Mouse (Mus musculus) heart, postnatal 4 days (tissue): Measurements from ENCODE around the gene Tbx5. TPM values are rescaled to one million over a fixed set of nuclear protein-coding genes. Genes with fewer than 3 reads are reported as not detected.

ENCODE experiments used
- DNase-seq: peaks from one replicate; pipeline ENCODE4 v3.0.0; 2021
- total RNA-seq, 2 experiments: library from RNA; stranded (reverse); gene quantifications; 2 replicates each; pipeline ENCODE4 v1.2.3; 2021

Gene Tbx5
- 10 to 100 TPM; 36.3 to 36.6 TPM for total RNA-seq

- peak; percentile 39 for DNase-seq
These were observed at the start of gene Tbx5 for GRCm38 (mm10) chr5:119832479-119832796. TSS of gene Tbx5 (plus strand) at chr5:119832668.

GRCm38 (mm10) chr5:119785959-119786358 is 46.5 kb upstream of the Tbx5 start:
- no peak for DNase-seq

- no peak for DNase-seq
These were observed 40.8 kb upstream of the Tbx5 start for GRCm38 (mm10) chr5:119791664-119792063.

- DNase-seq: no peak
These were observed 38.5 kb upstream of the Tbx5 start for GRCm38 (mm10) chr5:119793972-119794371.

- DNase-seq: no peak
These were observed 37.1 kb upstream of the Tbx5 start for GRCm38 (mm10) chr5:119795376-119795775.

GRCm38 (mm10) chr5:119795777-119796176 is 36.7 kb upstream of the Tbx5 start:
- DNase-seq: no peak

- DNase-seq: peak; percentile 27
These were observed 35.9 kb upstream of the Tbx5 start for GRCm38 (mm10) chr5:119796443-119797160.

GRCm38 (mm10) chr5:119797580-119798150 is 34.8 kb upstream of the Tbx5 start:
- DNase-seq: no peak

- DNase-seq: no peak
These were observed 34.2 kb upstream of the Tbx5 start for GRCm38 (mm10) chr5:119798261-119798660.

- no peak for DNase-seq
These were observed 33.6 kb upstream of the Tbx5 start for GRCm38 (mm10) chr5:119798713-119799418.

- DNase-seq: no peak
These were observed 32.8 kb upstream of the Tbx5 start for GRCm38 (mm10) chr5:119799419-119800242.

- no peak for DNase-seq
These were observed 32.2 kb upstream of the Tbx5 start for GRCm38 (mm10) chr5:119800243-119800665.

- no peak for DNase-seq
These were observed 29.7 kb upstream of the Tbx5 start for GRCm38 (mm10) chr5:119802617-119803410.

- DNase-seq: no peak
These were observed 28.8 kb upstream of the Tbx5 start for GRCm38 (mm10) chr5:119803411-119804251.

- DNase-seq: no peak
These were observed 28.0 kb upstream of the Tbx5 start for GRCm38 (mm10) chr5:119804301-119805039.

- no peak for DNase-seq
These were observed 26.8 kb upstream of the Tbx5 start for GRCm38 (mm10) chr5:119805636-119806035.

- no peak for DNase-seq
These were observed 26.0 kb upstream of the Tbx5 start for GRCm38 (mm10) chr5:119806467-119806866.

GRCm38 (mm10) chr5:119807481-119808183 is 24.8 kb upstream of the Tbx5 start:
- DNase-seq: no peak

GRCm38 (mm10) chr5:119808713-119809112 is 23.8 kb upstream of the Tbx5 start:
- DNase-seq: no peak
